Mouse (Mus musculus) forebrain, embryonic 14.5 days (tissue): ENCODE data around the gene Tbcd. TPM values are rescaled to one million over a fixed set of nuclear protein-coding genes. Genes with fewer than 3 reads are reported as not detected.

ENCODE experiments used
- ATAC-seq: fragments of 200-750 bp; cut with Nextera tagmentation; 2 replicates; pipeline ENCODE4 v1.8.0; 2017; ENCODE audit warnings: mild to moderate bottlenecking, moderate library complexity
- DNase-seq: peaks from one replicate; pipeline ENCODE4 v3.0.0-alpha.2; 2015; ENCODE audit warnings: low spot score
- H3K27ac ChIP-seq: fragments of 300-500 bp; sonication (generic); 2 replicates; pipeline ENCODE4 v1.5.1; 2014; ENCODE audit warnings: low read depth, mild to moderate bottlenecking, control low read depth, low read length, moderate library complexity
- H3K27me3 ChIP-seq: fragments of 300-500 bp; sonication (generic); replicated peaks from 2 replicates; pipeline ENCODE4 v1.6.1; 2014; ENCODE audit warnings: low read length, control low read depth, mixed read lengths; ENCODE audit not compliant: control insufficient read depth, insufficient read depth
- H3K36me3 ChIP-seq: fragments of 300-500 bp; sonication (generic); 2 replicates; pipeline ENCODE4 v1.6.1; 2014; ENCODE audit warnings: low read length, control low read depth; ENCODE audit not compliant: control insufficient read depth, insufficient read depth
- H3K4me1 ChIP-seq: fragments of 300-500 bp; sonication (generic); 2 replicates; pipeline ENCODE4 v1.6.1; 2014; ENCODE audit warnings: antibody characterized with exemption, low read length, control low read depth; ENCODE audit not compliant: control insufficient read depth, insufficient read depth
- H3K4me2 ChIP-seq: fragments of 300-500 bp; sonication (generic); 2 replicates; pipeline ENCODE4 v1.6.1; 2014; ENCODE audit warnings: mild to moderate bottlenecking, control low read depth, low read length
- H3K4me3 ChIP-seq: fragments of 300-500 bp; sonication (generic); 2 replicates; pipeline ENCODE4 v1.5.1; 2014; ENCODE audit warnings: low read depth, low read length, control low read depth
- H3K9ac ChIP-seq: fragments of 300-500 bp; sonication (generic); 2 replicates; pipeline ENCODE4 v1.6.1; 2014; ENCODE audit warnings: mild to moderate bottlenecking, low read length, control low read depth, moderate library complexity
- H3K9me3 ChIP-seq: fragments of 300-500 bp; sonication (generic); replicated peaks from 2 replicates; pipeline ENCODE4 v1.6.1; 2016; ENCODE audit warnings: low read length, control low read depth, mixed read lengths; ENCODE audit not compliant: control insufficient read depth
- WGBS: fragments of 180-500 bp; shearing (Covaris S2); extraction: QIAGEN DNeasy Blood & Tissue Kit; methylation state at CpG from one replicate; pipeline ENCODE4 v1.1.7; 2014; 5-methylcytosine and 5-hydroxymethylcytosine counted together
- polyA plus RNA-seq: library from polyadenylated mRNA; unstranded; fragments of >200 nt; fragmentation: Nextera tagmentation; extraction: Ambion mirVana; gene quantifications from 2 replicates; pipeline ENCODE4 v1.2.1, GENCODE M21; 2014

The Tbcd gene
- polyA plus RNA-seq, 1 experiment from 2014 or later = 33.8 TPM

DNA sequence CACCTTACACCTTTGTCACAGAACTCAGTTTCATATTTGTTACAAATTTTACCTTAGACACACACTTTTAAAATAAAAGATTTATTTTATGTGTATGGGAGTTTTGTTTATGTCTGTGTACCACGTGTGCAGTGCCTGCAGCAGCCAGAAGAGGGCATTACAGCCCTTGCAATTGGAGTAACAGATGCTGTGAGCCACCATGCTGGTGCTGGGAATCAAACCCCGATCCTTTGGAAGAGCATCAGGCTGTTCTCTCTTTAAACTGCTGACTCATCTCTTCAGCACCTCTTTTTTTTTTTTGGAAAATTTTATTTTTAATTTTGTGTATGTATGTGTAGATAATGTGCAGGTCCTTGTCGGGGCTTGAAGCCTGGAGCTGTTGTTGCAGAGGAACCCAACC lies 6.1 kb downstream of the Tbcd start:
- 92% methylated on average over 3 of the region's 3 CpGs for WGBS
- H3K4me2 ChIP-seq = no peak overlapping the region
- no peaks in the 10 kb centered on the region for H3K9me3 ChIP-seq
- no peak overlapping the region for H3K9ac ChIP-seq
- DNase-seq = no peak
- H3K36me3 ChIP-seq = peaks cover 46% of the 10 kb centered on the region
- peaks cover 6% of the 10 kb centered on the region; the same call in 1 of the 2 replicates for H3K4me1 ChIP-seq
- no peak for ATAC-seq
- no peaks in the 10 kb centered on the region for H3K27me3 ChIP-seq
- H3K27ac ChIP-seq = no peak overlapping the region
- no peak overlapping the region for H3K4me3 ChIP-seq

- DNase-seq = no peak
- Histone ChIP-seq H3K36me3 (peaks cover 39% of the 10 kb centered on the region), H3K4me1 (no peaks in the 10 kb centered on the region), H3K4me2 (no peak overlapping the region), H3K27ac (no peak overlapping the region), H3K4me3 (no peak overlapping the region), H3K27me3 (no peaks in the 10 kb centered on the region), H3K9me3 (no peaks in the 10 kb centered on the region), H3K9ac (no peak overlapping the region)
- ATAC-seq = no peak
- 93% methylated on average over 6 of the region's 6 CpGs for whole genome bisulfite sequencing
Measured at GRCm38 (mm10) chr11:121467408-121467807, 15.7 kb downstream of the Tbcd start.

DNA sequence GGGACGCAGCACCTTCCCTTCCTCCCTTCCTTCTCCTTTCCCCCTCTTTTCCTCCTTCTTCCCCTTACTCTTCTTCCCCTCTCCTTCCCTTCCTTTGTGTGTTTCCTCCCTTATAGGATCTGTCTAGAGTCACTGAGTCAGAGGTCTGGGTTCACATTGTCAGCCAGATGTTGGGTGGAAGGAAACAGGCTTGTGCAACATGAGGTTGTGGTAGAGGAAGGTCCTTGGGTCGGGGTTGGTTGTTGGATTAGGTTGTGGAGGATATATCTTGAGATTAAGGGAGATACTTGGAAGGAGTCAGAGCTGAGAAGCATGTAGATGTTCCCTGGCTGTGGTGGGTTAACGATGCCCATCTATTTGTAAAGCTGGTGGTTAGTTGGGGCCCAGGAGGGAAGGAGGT lies 23.1 kb downstream of the Tbcd start:
- Histone ChIP-seq H3K36me3 (peaks cover 35% of the 10 kb centered on the region), H3K9me3 (no peaks in the 10 kb centered on the region), H3K27ac (no peak overlapping the region), H3K4me3 (no peak overlapping the region), H3K9ac (no peak overlapping the region), H3K27me3 (no peaks in the 10 kb centered on the region), H3K4me2 (no peak overlapping the region), H3K4me1 (no peaks in the 10 kb centered on the region)
- ATAC-seq (no peak), DNase-seq (no peak)
- 75% methylated on average over 3 of the region's 3 CpGs for WGBS

GRCm38 (mm10) chr11:121475699-121476415 lies 24.1 kb downstream of the Tbcd start:
- Histone ChIP-seq H3K9me3 (no peaks in the 10 kb centered on the region), H3K4me1 (no peaks in the 10 kb centered on the region), H3K4me3 (no peak overlapping the region), H3K27ac (no peak overlapping the region), H3K9ac (no peak overlapping the region), H3K36me3 (peaks cover 33% of the 10 kb centered on the region), H3K4me2 (no peak overlapping the region), H3K27me3 (no peaks in the 10 kb centered on the region)
- DNase-seq (peak; percentile 79), ATAC-seq (peak; percentile 50; the same call in 1 of the 2 replicates)
- WGBS = 39% methylated on average over 9 of the region's 9 CpGs

DNA sequence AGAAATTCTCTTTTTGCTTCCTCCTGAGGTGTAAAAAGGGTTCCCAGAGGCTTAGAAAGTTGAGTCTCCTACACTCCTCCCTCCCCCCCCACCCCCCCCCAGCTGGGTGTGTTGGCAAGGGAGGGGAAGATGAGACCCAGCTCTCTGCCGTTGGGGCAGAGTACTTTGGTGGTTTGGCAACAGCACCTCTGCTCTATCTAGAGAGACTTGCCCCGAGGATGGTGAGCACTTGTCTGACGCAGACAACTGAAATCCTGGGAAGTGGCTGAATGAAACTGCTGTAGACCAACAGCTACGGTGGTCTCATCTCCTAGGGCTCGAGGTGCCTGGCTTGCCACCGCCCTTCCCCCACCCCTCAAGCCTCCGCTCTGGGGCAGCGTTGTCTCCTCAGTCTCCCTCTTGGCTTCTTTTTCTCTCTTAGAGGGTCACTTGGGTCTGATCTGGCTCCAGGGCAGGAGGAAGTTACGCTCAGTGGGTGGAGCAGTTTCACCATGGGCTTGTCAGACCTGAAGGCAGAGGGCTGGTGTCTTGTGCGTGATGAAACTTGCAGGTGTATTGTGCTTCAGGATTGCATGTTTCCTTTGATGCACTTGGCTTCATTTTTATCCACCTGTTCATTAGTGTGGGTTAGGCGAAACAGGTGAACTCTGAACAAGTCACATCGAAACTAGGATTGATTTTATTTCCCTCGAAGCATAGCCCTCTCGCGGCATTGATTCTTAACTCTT lies 27.9 kb downstream of the Tbcd start:
- H3K4me1 ChIP-seq = no peaks in the 10 kb centered on the region
- no peaks in the 10 kb centered on the region for H3K27me3 ChIP-seq
- 90% methylated on average over 15 of the region's 15 CpGs for WGBS
- no peak overlapping the region for H3K27ac ChIP-seq
- peaks cover 41% of the 10 kb centered on the region for H3K36me3 ChIP-seq
- no peak overlapping the region for H3K4me3 ChIP-seq
- no peaks in the 10 kb centered on the region for H3K9me3 ChIP-seq
- H3K9ac ChIP-seq = no peak overlapping the region
- DNase-seq (no peak), ATAC-seq (no peak)
- H3K4me2 ChIP-seq = no peak overlapping the region

- Histone ChIP-seq H3K27me3 (no peaks in the 10 kb centered on the region), H3K36me3 (peaks cover 37% of the 10 kb centered on the region), H3K4me2 (no peak overlapping the region), H3K27ac (no peak overlapping the region), H3K4me1 (no peaks in the 10 kb centered on the region), H3K9ac (no peak overlapping the region), H3K9me3 (no peaks in the 10 kb centered on the region), H3K4me3 (no peak overlapping the region)
- DNase-seq (no peak), ATAC-seq (no peak)
- 92% methylated on average over 2 of the region's 2 CpGs for WGBS
Measured at GRCm38 (mm10) chr11:121481129-121481528, 29.4 kb downstream of the Tbcd start.

- Histone ChIP-seq H3K9me3 (no peaks in the 10 kb centered on the region), H3K4me3 (no peak overlapping the region), H3K27me3 (no peaks in the 10 kb centered on the region), H3K36me3 (peaks cover 11% of the 10 kb centered on the region; the same call in 1 of the 2 replicates), H3K4me2 (no peak overlapping the region), H3K27ac (no peak overlapping the region), H3K9ac (no peak overlapping the region), H3K4me1 (no peaks in the 10 kb centered on the region)
- DNase-seq = no peak
- no peak for ATAC-seq
- 90% methylated on average over 9 of the region's 9 CpGs for WGBS
Measured at GRCm38 (mm10) chr11:121485882-121486281, 34.1 kb downstream of the Tbcd start.

- Histone ChIP-seq H3K36me3 (peaks cover 16% of the 10 kb centered on the region; the same call in 1 of the 2 replicates), H3K4me1 (no peaks in the 10 kb centered on the region), H3K9ac (no peak overlapping the region), H3K27ac (no peak overlapping the region), H3K4me2 (no peak overlapping the region), H3K9me3 (no peaks in the 10 kb centered on the region), H3K27me3 (no peaks in the 10 kb centered on the region), H3K4me3 (no peak overlapping the region)
- DNase-seq = no peak
- ATAC-seq = no peak
Measured at GRCm38 (mm10) chr11:121490651-121491050, 38.9 kb downstream of the Tbcd start.

- H3K9ac ChIP-seq = no peak overlapping the region
- H3K27ac ChIP-seq = no peak overlapping the region
- H3K4me3 ChIP-seq = no peak overlapping the region
- H3K4me1 ChIP-seq = no peaks in the 10 kb centered on the region
- DNase-seq (no peak), ATAC-seq (no peak)
- H3K36me3 ChIP-seq = peaks cover 63% of the 10 kb centered on the region
- H3K4me2 ChIP-seq = no peak overlapping the region
- no peaks in the 10 kb centered on the region for H3K9me3 ChIP-seq
- H3K27me3 ChIP-seq = no peaks in the 10 kb centered on the region
Measured at GRCm38 (mm10) chr11:121500595-121500994, 48.8 kb downstream of the Tbcd start.
